Mouse (Mus musculus) intestine, embryonic 14.5 days (tissue): ENCODE data around the gene Pparg. TPM values are rescaled to one million over a fixed set of nuclear protein-coding genes. Genes with fewer than 3 reads are reported as not detected.

ENCODE experiments used
- ATAC-seq: fragments of 200-750 bp; cut with Nextera tagmentation; replicated peaks from 2 replicates; pipeline ENCODE4 v1.8.0; 2017; ENCODE audit warnings: low read depth, moderate number of reproducible peaks, moderate TSS enrichment, moderate library complexity; ENCODE audit not compliant: low FRiP score, low TSS enrichment
- DNase-seq: peaks from one replicate; pipeline ENCODE4 v3.0.0-alpha.2; 2018; ENCODE audit warnings: low spot score
- H3K27ac ChIP-seq: fragments of 300-500 bp; sonication (generic); 2 replicates; pipeline ENCODE4 v1.5.1; 2014; ENCODE audit warnings: low read depth, mild to moderate bottlenecking, control low read depth
- H3K27me3 ChIP-seq: fragments of 300-500 bp; sonication (generic); replicated peaks from 2 replicates; pipeline ENCODE4 v1.6.1; 2014; ENCODE audit warnings: low read length, control low read depth; ENCODE audit not compliant: control insufficient read depth, insufficient read depth
- H3K36me3 ChIP-seq: fragments of 300-500 bp; sonication (generic); 2 replicates; pipeline ENCODE4 v1.6.1; 2014; ENCODE audit warnings: low read length, control low read depth; ENCODE audit not compliant: control insufficient read depth, insufficient read depth
- H3K4me1 ChIP-seq: fragments of 300-500 bp; sonication (generic); replicated peaks from 2 replicates; pipeline ENCODE4 v1.6.1; 2014; ENCODE audit warnings: low read length, control low read depth, mixed read lengths; ENCODE audit not compliant: control insufficient read depth, insufficient read depth
- H3K4me2 ChIP-seq: fragments of 300-500 bp; sonication (generic); 2 replicates; pipeline ENCODE4 v1.6.1; 2014; ENCODE audit warnings: low read length
- H3K4me3 ChIP-seq: fragments of 300-500 bp; sonication (generic); 2 replicates; pipeline ENCODE4 v1.5.1; 2014; ENCODE audit warnings: low read depth, low read length, control low read depth, mixed read lengths
- H3K9ac ChIP-seq: fragments of 300-500 bp; sonication (generic); 2 replicates; pipeline ENCODE4 v1.6.1; 2014; ENCODE audit warnings: mild to moderate bottlenecking, low read length
- H3K9me3 ChIP-seq: fragments of 300-500 bp; sonication (generic); 2 replicates; pipeline ENCODE4 v1.6.1; 2016; ENCODE audit warnings: low read length, control low read depth; ENCODE audit not compliant: control insufficient read depth
- WGBS: fragments of 180-500 bp; shearing (Covaris S2); extraction: QIAGEN DNeasy Blood & Tissue Kit; methylation state at CpG from one replicate; pipeline ENCODE4 v1.1.7; 2014; 5-methylcytosine and 5-hydroxymethylcytosine counted together
- polyA plus RNA-seq: library from polyadenylated mRNA; unstranded; fragments of >200 nt; fragmentation: Nextera tagmentation; extraction: Ambion mirVana; gene quantifications from 2 replicates; pipeline ENCODE4 v1.2.1, GENCODE M21; 2014

Gene Pparg
- polyA plus RNA-seq, 1 experiment from 2014 or later, result 13.6 TPM

GRCm38 (mm10) chr6:115374871-115375852, 14.4 kb downstream of the Pparg start:
- Histone ChIP-seq H3K27ac (no peak overlapping the region), H3K4me2 (no peak overlapping the region), H3K4me1 (no peaks in the 10 kb centered on the region), H3K36me3 (no peaks in the 10 kb centered on the region), H3K27me3 (no peaks in the 10 kb centered on the region), H3K4me3 (no peak overlapping the region), H3K9me3 (no peaks in the 10 kb centered on the region), H3K9ac (no peak overlapping the region)
- no peak for DNase-seq
- no peak for ATAC-seq
- 85% methylated on average over 5 of the region's 5 CpGs for WGBS

- Histone ChIP-seq H3K36me3 (no peaks in the 10 kb centered on the region), H3K9me3 (no peaks in the 10 kb centered on the region), H3K4me2 (no peak overlapping the region), H3K4me1 (no peaks in the 10 kb centered on the region), H3K4me3 (no peak overlapping the region), H3K27me3 (no peaks in the 10 kb centered on the region), H3K9ac (no peak overlapping the region), H3K27ac (no peak overlapping the region)
- DNase-seq (no peak), ATAC-seq (no peak)
- 88% methylated on average over 5 of the region's 5 CpGs for WGBS
Observed at GRCm38 (mm10) chr6:115380596-115380995, 19.8 kb downstream of the Pparg start.

GRCm38 (mm10) chr6:115382712-115383111, 22.0 kb downstream of the Pparg start:
- Histone ChIP-seq H3K4me3 (no peak overlapping the region), H3K9me3 (no peaks in the 10 kb centered on the region), H3K27ac (no peak overlapping the region), H3K27me3 (no peaks in the 10 kb centered on the region), H3K4me1 (peaks cover 1% of the 10 kb centered on the region; the same call in 1 of the 2 replicates), H3K4me2 (no peak overlapping the region), H3K36me3 (no peaks in the 10 kb centered on the region), H3K9ac (no peak overlapping the region)
- DNase-seq (no peak), ATAC-seq (no peak)
- WGBS, result 63% methylated on average over 5 of the region's 5 CpGs

GRCm38 (mm10) chr6:115389945-115390540, 29.3 kb downstream of the Pparg start:
- H3K4me2 ChIP-seq, result no peak overlapping the region
- no peak overlapping the region for H3K27ac ChIP-seq
- no peaks in the 10 kb centered on the region for H3K36me3 ChIP-seq
- no peak for DNase-seq
- no peak overlapping the region for H3K4me3 ChIP-seq
- peaks cover 2% of the 10 kb centered on the region; the same call in 1 of the 2 replicates for H3K4me1 ChIP-seq
- ATAC-seq, result no peak
- H3K27me3 ChIP-seq, result no peaks in the 10 kb centered on the region
- no peaks in the 10 kb centered on the region for H3K9me3 ChIP-seq
- WGBS, result 86% methylated on average over 4 of the region's 4 CpGs
- H3K9ac ChIP-seq, result no peak overlapping the region

- H3K4me3 ChIP-seq, result no peak overlapping the region
- H3K4me2 ChIP-seq, result no peak overlapping the region
- no peak overlapping the region for H3K27ac ChIP-seq
- no peak overlapping the region for H3K9ac ChIP-seq
- no peaks in the 10 kb centered on the region for H3K27me3 ChIP-seq
- DNase-seq (no peak), ATAC-seq (no peak)
- no peaks in the 10 kb centered on the region for H3K36me3 ChIP-seq
- H3K4me1 ChIP-seq, result no peaks in the 10 kb centered on the region
- WGBS, result 35% methylated on average over 3 of the region's 3 CpGs
- H3K9me3 ChIP-seq, result no peaks in the 10 kb centered on the region
Observed at GRCm38 (mm10) chr6:115396911-115397310, 36.2 kb downstream of the Pparg start.

GRCm38 (mm10) chr6:115404354-115404753, 43.6 kb downstream of the Pparg start:
- H3K9me3 ChIP-seq, result no peaks in the 10 kb centered on the region
- no peaks in the 10 kb centered on the region for H3K36me3 ChIP-seq
- H3K27me3 ChIP-seq, result no peaks in the 10 kb centered on the region
- H3K4me1 ChIP-seq, result no peaks in the 10 kb centered on the region
- no peak for ATAC-seq
- no peak overlapping the region for H3K27ac ChIP-seq
- no peak overlapping the region for H3K9ac ChIP-seq
- WGBS, result 85% methylated on average over 2 of the region's 2 CpGs
- no peak overlapping the region for H3K4me2 ChIP-seq
- no peak for DNase-seq
- H3K4me3 ChIP-seq, result no peak overlapping the region

GRCm38 (mm10) chr6:115411477-115411876, 50.7 kb downstream of the Pparg start:
- Histone ChIP-seq H3K4me2 (no peak overlapping the region), H3K27ac (no peak overlapping the region), H3K4me3 (no peak overlapping the region), H3K27me3 (no peaks in the 10 kb centered on the region), H3K4me1 (no peaks in the 10 kb centered on the region), H3K9me3 (no peaks in the 10 kb centered on the region), H3K9ac (no peak overlapping the region), H3K36me3 (no peaks in the 10 kb centered on the region)
- DNase-seq (no peak), ATAC-seq (no peak)
- WGBS, result 50% methylated on average over 1 of the region's 1 CpGs

- 78% methylated on average over 3 of the region's 3 CpGs for WGBS
- no peak overlapping the region for H3K27ac ChIP-seq
- DNase-seq (no peak), ATAC-seq (no peak)
- H3K4me1 ChIP-seq, result no peaks in the 10 kb centered on the region
- no peak overlapping the region for H3K4me2 ChIP-seq
- no peaks in the 10 kb centered on the region for H3K36me3 ChIP-seq
- H3K9ac ChIP-seq, result no peak overlapping the region
- H3K27me3 ChIP-seq, result no peaks in the 10 kb centered on the region
- H3K9me3 ChIP-seq, result no peaks in the 10 kb centered on the region
- no peak overlapping the region for H3K4me3 ChIP-seq
Observed at GRCm38 (mm10) chr6:115418171-115418570, 57.4 kb downstream of the Pparg start.
